Mouse (Mus musculus): ENCODE measurements at regions not wholly inside any gene's neighbourhood (a gene's known extent, or its start where the extent isn't known, plus 50 kb on each side); places are given as distances from the start of the nearest gene placed in this dataset.

- H3K9me3 ChIP-seq (ENCODE audit: control insufficient read depth, low read length) = no peaks in the 10 kb centered on the region
- DNase-seq (ENCODE audit: low spot score) (no peak), ATAC-seq (ENCODE audit: insufficient number of reproducible peaks, low FRiP score, low TSS enrichment, low read depth) (no peak)
- no peaks in the 10 kb centered on the region for H3K36me3 ChIP-seq (ENCODE audit: control insufficient read depth, insufficient read depth, low read length)
- no peak overlapping the region for H3K4me3 ChIP-seq (ENCODE audit: low read depth, low read length)
- no peaks in the 10 kb centered on the region for H3K4me1 ChIP-seq (ENCODE audit: control insufficient read depth, insufficient read depth, low read length)
- H3K27me3 ChIP-seq (ENCODE audit: control insufficient read depth, insufficient read depth, low read length) = no peaks in the 10 kb centered on the region
- H3K27ac ChIP-seq (replicated peaks; ENCODE audit: low read depth, low read length) = no peak overlapping the region
- no peak overlapping the region for H3K9ac ChIP-seq (ENCODE audit: low read length)
- no peak overlapping the region for H3K4me2 ChIP-seq (ENCODE audit: low read depth, severe bottlenecking)
- WGBS = 83% methylated on average over 8 of the region's 8 CpGs
These were observed 280.6 kb upstream of the Klf4 start for GRCm38 (mm10) chr4:55812846-55813245.

DNA sequence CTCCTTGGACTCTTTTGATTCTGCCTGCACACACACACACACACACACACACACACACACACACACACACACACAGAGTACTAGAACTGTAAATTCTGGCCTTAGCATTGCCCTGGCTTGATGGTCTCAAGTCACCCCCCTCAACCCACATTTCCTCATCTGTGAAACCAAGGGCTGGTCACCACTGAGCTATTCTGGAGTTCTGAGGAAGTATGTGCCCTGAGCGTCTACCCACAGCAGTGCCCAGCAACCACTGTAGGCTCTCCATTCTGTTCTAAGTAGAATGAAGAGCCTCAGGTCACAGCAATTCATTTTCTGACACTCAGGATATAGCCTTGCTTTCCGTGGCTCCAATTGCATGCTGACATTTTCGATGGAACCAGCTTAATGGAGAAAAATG, 279.4 kb upstream of the Klf4 start:
- WGBS = 79% methylated on average over 3 of the region's 3 CpGs
- H3K9ac ChIP-seq (ENCODE audit: low read length) = no peak overlapping the region
- ATAC-seq (ENCODE audit: insufficient number of reproducible peaks, low FRiP score, low TSS enrichment, low read depth) = no peak

DNA sequence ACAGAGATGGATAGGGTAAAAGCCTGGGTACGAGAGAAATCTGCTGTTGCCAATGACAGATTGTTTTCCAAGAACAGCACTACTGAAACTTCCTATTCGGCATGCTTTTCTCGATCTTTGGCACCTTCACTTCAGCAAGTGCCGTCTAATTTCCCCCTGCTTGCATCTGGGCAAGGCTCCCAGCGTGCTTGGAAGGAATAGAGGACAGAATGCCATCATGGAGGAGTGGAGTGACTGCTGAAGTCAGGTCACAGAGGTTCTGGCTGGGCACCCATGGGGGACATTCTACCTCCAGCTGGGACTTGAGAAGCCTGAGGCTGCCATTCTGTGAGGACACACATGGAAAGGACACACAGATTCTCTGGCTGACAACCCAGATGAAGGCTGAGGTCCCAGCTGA, 276.2 kb upstream of the Klf4 start:
- Histone ChIP-seq H3K27me3 (ENCODE audit: control insufficient read depth, insufficient read depth, low read length) (no peaks in the 10 kb centered on the region), H3K9ac (ENCODE audit: low read length) (no peak overlapping the region), H3K4me3 (ENCODE audit: low read depth, low read length) (no peak overlapping the region), H3K9me3 (ENCODE audit: control insufficient read depth, low read length) (no peaks in the 10 kb centered on the region), H3K36me3 (ENCODE audit: control insufficient read depth, insufficient read depth, low read length) (no peaks in the 10 kb centered on the region), H3K4me2 (ENCODE audit: low read depth, severe bottlenecking) (no peak overlapping the region), H3K4me1 (ENCODE audit: control insufficient read depth, insufficient read depth, low read length) (no peaks in the 10 kb centered on the region), H3K27ac (replicated peaks; ENCODE audit: low read depth, low read length) (no peak overlapping the region)
- DNase-seq (ENCODE audit: low spot score) = no peak
- 77% methylated on average over 5 of the region's 5 CpGs for WGBS
- ATAC-seq (ENCODE audit: insufficient number of reproducible peaks, low FRiP score, low TSS enrichment, low read depth) = no peak

More for the DNA sequence above, 279.4 kb upstream of the Klf4 start:
- Histone ChIP-seq H3K36me3 (ENCODE audit: control insufficient read depth, insufficient read depth, low read length) (no peaks in the 10 kb centered on the region), H3K27ac (replicated peaks; ENCODE audit: low read depth, low read length) (no peak overlapping the region), H3K4me2 (ENCODE audit: low read depth, severe bottlenecking) (no peak overlapping the region), H3K4me1 (ENCODE audit: control insufficient read depth, insufficient read depth, low read length) (no peaks in the 10 kb centered on the region), H3K27me3 (ENCODE audit: control insufficient read depth, insufficient read depth, low read length) (no peaks in the 10 kb centered on the region), H3K9me3 (ENCODE audit: control insufficient read depth, low read length) (no peaks in the 10 kb centered on the region), H3K4me3 (ENCODE audit: low read depth, low read length) (no peak overlapping the region)
- DNase-seq (ENCODE audit: low spot score) = no peak

- 84% methylated on average over 3 of the region's 3 CpGs for WGBS
- H3K27ac ChIP-seq (replicated peaks; ENCODE audit: low read depth, low read length) = no peak overlapping the region
These were observed 274.5 kb upstream of the Klf4 start for GRCm38 (mm10) chr4:55806799-55807198.

GRCm38 (mm10) chr4:55805255-55806051, 273.2 kb upstream of the Klf4 start:
- H3K4me1 ChIP-seq (ENCODE audit: control insufficient read depth, insufficient read depth, low read length) = no peaks in the 10 kb centered on the region
- DNase-seq (ENCODE audit: low spot score) (no peak), ATAC-seq (ENCODE audit: insufficient number of reproducible peaks, low FRiP score, low TSS enrichment, low read depth) (no peak)
- no peak overlapping the region for H3K4me3 ChIP-seq (ENCODE audit: low read depth, low read length)
- H3K9ac ChIP-seq (ENCODE audit: low read length) = no peak overlapping the region
- no peaks in the 10 kb centered on the region for H3K36me3 ChIP-seq (ENCODE audit: control insufficient read depth, insufficient read depth, low read length)
- H3K4me2 ChIP-seq (ENCODE audit: low read depth, severe bottlenecking) = no peak overlapping the region
- 89% methylated on average over 6 of the region's 6 CpGs for WGBS
- no peaks in the 10 kb centered on the region for H3K9me3 ChIP-seq (ENCODE audit: control insufficient read depth, low read length)
- H3K27me3 ChIP-seq (ENCODE audit: control insufficient read depth, insufficient read depth, low read length) = no peaks in the 10 kb centered on the region
- no peak overlapping the region for H3K27ac ChIP-seq (replicated peaks; ENCODE audit: low read depth, low read length)

More at GRCm38 (mm10) chr4:55806799-55807198, 274.5 kb upstream of the Klf4 start:
- Histone ChIP-seq H3K4me3 (ENCODE audit: low read depth, low read length) (no peak overlapping the region), H3K4me1 (ENCODE audit: control insufficient read depth, insufficient read depth, low read length) (no peaks in the 10 kb centered on the region), H3K36me3 (ENCODE audit: control insufficient read depth, insufficient read depth, low read length) (no peaks in the 10 kb centered on the region), H3K4me2 (ENCODE audit: low read depth, severe bottlenecking) (no peak overlapping the region), H3K27me3 (ENCODE audit: control insufficient read depth, insufficient read depth, low read length) (no peaks in the 10 kb centered on the region), H3K9me3 (ENCODE audit: control insufficient read depth, low read length) (no peaks in the 10 kb centered on the region), H3K9ac (ENCODE audit: low read length) (no peak overlapping the region)
- DNase-seq (ENCODE audit: low spot score) (no peak), ATAC-seq (ENCODE audit: insufficient number of reproducible peaks, low FRiP score, low TSS enrichment, low read depth) (no peak)

- no peak for ATAC-seq (ENCODE audit: insufficient number of reproducible peaks, low FRiP score, low TSS enrichment, low read depth)
- H3K9ac ChIP-seq (ENCODE audit: low read length) = no peak overlapping the region
- no peak overlapping the region for H3K4me2 ChIP-seq (ENCODE audit: low read depth, severe bottlenecking)
- no peak overlapping the region for H3K4me3 ChIP-seq (ENCODE audit: low read depth, low read length)
- no peaks in the 10 kb centered on the region for H3K9me3 ChIP-seq (ENCODE audit: control insufficient read depth, low read length)
- WGBS = 95% methylated on average over 4 of the region's 4 CpGs
- no peaks in the 10 kb centered on the region for H3K27me3 ChIP-seq (ENCODE audit: control insufficient read depth, insufficient read depth, low read length)
- H3K27ac ChIP-seq (replicated peaks; ENCODE audit: low read depth, low read length) = no peak overlapping the region
- H3K4me1 ChIP-seq (ENCODE audit: control insufficient read depth, insufficient read depth, low read length) = no peaks in the 10 kb centered on the region
- no peak for DNase-seq (ENCODE audit: low spot score)
- H3K36me3 ChIP-seq (ENCODE audit: control insufficient read depth, insufficient read depth, low read length) = no peaks in the 10 kb centered on the region
These were observed 269.8 kb upstream of the Klf4 start for GRCm38 (mm10) chr4:55802101-55802500.

DNA sequence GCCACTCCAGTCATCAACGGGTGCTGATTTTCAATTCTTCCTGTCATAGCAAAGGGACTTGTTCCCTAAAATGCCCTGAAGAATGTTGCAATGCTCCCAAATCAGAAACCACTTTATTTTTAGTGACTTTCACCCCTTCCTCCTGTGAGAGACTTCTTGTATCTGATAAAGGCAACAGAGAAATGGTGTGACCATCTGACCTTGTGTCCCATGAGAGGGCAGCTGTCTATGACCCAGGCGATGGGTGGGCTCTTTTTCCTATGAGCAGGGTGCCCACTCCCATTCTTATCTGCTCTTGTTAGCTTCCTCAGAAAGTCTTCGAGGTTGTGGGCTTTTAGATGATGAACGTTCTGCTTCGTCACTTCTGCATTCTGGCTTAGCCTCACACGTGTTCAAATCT, 265.8 kb upstream of the Klf4 start:
- no peaks in the 10 kb centered on the region for H3K27me3 ChIP-seq (ENCODE audit: control insufficient read depth, insufficient read depth, low read length)
- no peak overlapping the region for H3K4me3 ChIP-seq (ENCODE audit: low read depth, low read length)
- H3K4me2 ChIP-seq (ENCODE audit: low read depth, severe bottlenecking) = no peak overlapping the region
- H3K36me3 ChIP-seq (ENCODE audit: control insufficient read depth, insufficient read depth, low read length) = no peaks in the 10 kb centered on the region
- no peak overlapping the region for H3K9ac ChIP-seq (ENCODE audit: low read length)
- H3K27ac ChIP-seq (replicated peaks; ENCODE audit: low read depth, low read length) = no peak overlapping the region
- WGBS = 87% methylated on average over 6 of the region's 6 CpGs
- H3K9me3 ChIP-seq (ENCODE audit: control insufficient read depth, low read length) = no peaks in the 10 kb centered on the region
- DNase-seq (ENCODE audit: low spot score) (no peak), ATAC-seq (ENCODE audit: insufficient number of reproducible peaks, low FRiP score, low TSS enrichment, low read depth) (no peak)
- H3K4me1 ChIP-seq (ENCODE audit: control insufficient read depth, insufficient read depth, low read length) = no peaks in the 10 kb centered on the region

- no peak overlapping the region for H3K27ac ChIP-seq (replicated peaks; ENCODE audit: low read depth, low read length)
- no peak overlapping the region for H3K4me2 ChIP-seq (ENCODE audit: low read depth, severe bottlenecking)
- no peaks in the 10 kb centered on the region for H3K9me3 ChIP-seq (ENCODE audit: control insufficient read depth, low read length)
- no peak overlapping the region for H3K4me3 ChIP-seq (ENCODE audit: low read depth, low read length)
- ATAC-seq (ENCODE audit: insufficient number of reproducible peaks, low FRiP score, low TSS enrichment, low read depth) (no peak), DNase-seq (ENCODE audit: low spot score) (no peak)
- H3K36me3 ChIP-seq (ENCODE audit: control insufficient read depth, insufficient read depth, low read length) = no peaks in the 10 kb centered on the region
- H3K4me1 ChIP-seq (ENCODE audit: control insufficient read depth, insufficient read depth, low read length) = no peaks in the 10 kb centered on the region
- no peaks in the 10 kb centered on the region for H3K27me3 ChIP-seq (ENCODE audit: control insufficient read depth, insufficient read depth, low read length)
- H3K9ac ChIP-seq (ENCODE audit: low read length) = no peak overlapping the region
These were observed 249.1 kb upstream of the Klf4 start for GRCm38 (mm10) chr4:55781329-55781847.

DNA sequence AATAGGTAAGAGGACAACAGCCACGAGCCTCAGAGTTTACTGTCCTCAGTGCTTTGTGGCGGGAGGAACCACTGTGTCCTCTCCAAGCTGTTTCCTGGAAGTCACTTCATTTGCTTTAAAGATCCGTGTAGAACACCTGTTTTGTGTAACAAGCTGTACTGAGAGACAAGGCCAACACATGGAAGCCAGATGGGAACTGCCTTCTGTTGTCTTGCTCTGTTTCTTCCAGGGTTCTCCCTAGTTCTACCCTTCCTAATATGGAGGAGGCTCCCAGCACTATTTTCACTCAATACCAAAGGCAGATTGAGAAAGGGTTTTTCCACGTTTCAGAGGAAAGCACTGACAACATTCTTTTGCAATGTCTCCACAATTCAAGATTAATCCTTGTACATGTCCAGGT, 247.3 kb upstream of the Klf4 start:
- H3K4me1 ChIP-seq (ENCODE audit: control insufficient read depth, insufficient read depth, low read length) = no peaks in the 10 kb centered on the region
- H3K4me2 ChIP-seq (ENCODE audit: low read depth, severe bottlenecking) = no peak overlapping the region
- H3K9me3 ChIP-seq (ENCODE audit: control insufficient read depth, low read length) = no peaks in the 10 kb centered on the region
- H3K27ac ChIP-seq (replicated peaks; ENCODE audit: low read depth, low read length) = no peak overlapping the region
- H3K27me3 ChIP-seq (ENCODE audit: control insufficient read depth, insufficient read depth, low read length) = no peaks in the 10 kb centered on the region
- no peak for ATAC-seq (ENCODE audit: insufficient number of reproducible peaks, low FRiP score, low TSS enrichment, low read depth)
- no peaks in the 10 kb centered on the region for H3K36me3 ChIP-seq (ENCODE audit: control insufficient read depth, insufficient read depth, low read length)
- H3K4me3 ChIP-seq (ENCODE audit: low read depth, low read length) = no peak overlapping the region
- no peak for DNase-seq (ENCODE audit: low spot score)
- H3K9ac ChIP-seq (ENCODE audit: low read length) = no peak overlapping the region
- WGBS = 42% methylated on average over 4 of the region's 4 CpGs

Measured in limb, embryonic 11.5 days (tissue).